Mouse (Mus musculus): Measurements from ENCODE around the gene Rnaseh2c. TPM values are rescaled to one million over a fixed set of nuclear protein-coding genes. Genes with fewer than 3 reads are reported as not detected.
A peak's percentile ranks its signal among the peaks of the same experiment; 100 is the strongest.

Rnaseh2c gene
- total RNA-seq, 2 experiments from 2014 or later, result 83.1 to 83.4 TPM

DNA sequence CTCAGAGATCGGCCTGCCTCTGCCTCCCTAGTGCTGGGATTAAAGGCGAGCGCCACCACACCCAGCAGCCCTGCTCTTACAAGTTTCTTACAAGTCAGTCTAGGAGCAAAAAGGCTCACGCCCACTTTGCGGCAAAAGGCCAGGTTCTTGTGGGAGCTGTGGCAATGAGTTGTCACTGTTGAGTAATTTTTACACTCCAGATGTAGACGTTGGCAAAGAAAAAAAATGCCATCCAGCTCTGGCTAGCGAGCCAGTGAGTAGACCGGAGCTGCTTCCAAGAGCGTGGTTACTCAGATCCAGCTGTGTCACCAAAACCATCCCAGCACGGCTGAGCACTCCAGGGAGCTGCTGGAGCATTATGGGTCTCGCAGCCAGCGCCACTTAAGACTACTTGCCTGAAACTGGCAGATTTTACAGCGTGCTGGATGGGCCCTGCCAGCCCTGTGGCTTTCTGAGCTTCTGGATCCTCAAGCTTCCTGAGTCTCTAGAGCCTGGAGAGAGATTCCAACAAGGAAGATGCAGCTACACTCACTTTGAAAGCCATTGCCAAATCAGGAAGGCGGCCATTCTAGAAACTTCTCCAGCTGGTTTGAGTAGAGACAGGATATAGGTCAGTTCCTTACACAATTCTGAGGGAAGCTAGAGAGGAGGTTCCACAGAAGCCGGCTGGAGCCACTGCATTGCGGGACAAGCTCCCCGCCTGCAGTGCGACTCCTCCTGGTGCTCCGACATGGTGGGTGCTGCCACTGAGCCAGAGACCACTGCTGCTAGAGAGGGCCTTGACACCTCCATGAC is 29.1 kb upstream of the Rnaseh2c start:
- DNase-seq (ENCODE audit: low spot score in 2 of 2), result peak; percentile 84 to 86

DNA sequence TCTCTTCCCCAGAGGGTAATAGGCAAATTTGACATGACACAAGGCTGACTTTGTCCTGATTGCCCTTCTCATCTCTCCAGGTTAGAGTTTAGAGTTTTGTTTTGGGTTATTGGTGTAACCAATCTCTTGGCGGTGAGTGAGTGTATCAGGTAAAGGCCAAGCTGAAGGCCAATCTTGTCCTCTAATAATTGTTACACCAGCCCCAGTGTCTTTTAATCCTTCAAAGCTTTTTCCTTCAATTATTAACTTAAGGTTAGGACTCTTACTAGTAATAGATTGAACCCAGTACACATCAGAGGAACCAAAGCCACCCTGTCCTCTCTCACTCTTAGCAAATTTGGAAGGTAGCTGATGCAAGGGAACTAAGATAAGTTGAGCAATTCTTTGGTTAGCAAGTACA is 26.3 kb upstream of the Rnaseh2c start:
- no peak for DNase-seq (ENCODE audit: low spot score in 2 of 2)

DNA sequence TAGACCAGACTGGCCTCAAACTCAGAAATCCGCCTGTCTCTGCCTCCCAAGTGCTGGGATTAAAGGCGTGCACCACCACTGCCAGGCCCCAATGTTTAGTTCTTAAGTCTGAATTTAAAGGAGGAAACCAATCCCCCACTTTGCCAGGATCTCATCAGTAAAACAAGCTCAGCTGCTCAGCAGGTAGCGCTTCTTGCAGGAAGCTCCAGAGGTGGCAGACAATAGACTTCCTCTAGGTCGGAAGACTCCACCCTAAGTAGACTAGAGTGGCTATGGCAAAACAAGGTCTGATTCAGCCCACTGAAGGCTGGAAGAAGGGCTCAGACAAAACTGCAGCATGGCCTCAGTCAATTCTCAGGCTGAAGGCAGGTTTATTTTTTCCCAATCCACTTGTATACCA is 21.7 kb upstream of the Rnaseh2c start:
- DNase-seq (ENCODE audit: low spot score in 2 of 2), result no peak

DNA sequence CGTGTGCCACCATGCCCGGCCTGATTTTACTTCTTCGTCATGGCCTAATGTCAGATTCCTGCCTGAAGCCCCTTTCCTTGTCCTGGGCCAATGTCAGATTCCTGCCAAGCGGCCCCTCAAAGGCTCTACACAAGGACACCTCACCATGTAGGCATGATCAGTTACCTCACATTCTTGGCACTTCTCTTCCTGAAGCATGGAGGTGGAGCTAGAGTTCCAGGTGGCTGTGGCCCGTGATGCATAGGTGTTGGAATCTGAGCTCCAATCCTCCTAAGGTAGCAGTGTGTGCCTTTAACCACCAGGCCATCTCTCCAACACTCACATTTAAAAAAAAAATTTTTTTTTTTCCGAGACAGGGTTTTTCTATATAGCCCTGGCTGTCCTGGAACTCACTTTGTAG is 20.9 kb upstream of the Rnaseh2c start:
- no peak for DNase-seq (ENCODE audit: low spot score in 2 of 2)

DNA sequence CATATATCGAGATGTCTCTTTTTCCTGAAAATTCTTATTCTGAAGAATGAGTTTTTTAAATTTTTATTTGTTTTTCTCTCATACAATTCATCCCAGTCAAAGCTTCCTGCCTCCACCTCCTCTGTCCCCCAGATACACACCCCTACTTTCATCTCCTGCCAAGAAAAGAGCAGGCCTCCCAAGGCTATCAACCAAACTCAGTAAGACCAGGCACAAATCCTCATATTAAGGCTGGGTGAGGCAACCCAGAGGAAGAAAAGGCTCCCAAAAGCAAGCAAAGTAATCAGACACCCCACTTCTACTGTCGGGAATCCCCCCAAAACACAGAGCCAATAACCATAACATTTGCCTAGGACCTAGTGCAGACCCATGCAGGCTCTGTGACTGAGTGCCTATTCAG is 19.7 kb upstream of the Rnaseh2c start:
- DNase-seq (ENCODE audit: low spot score in 2 of 2), result no peak

DNA sequence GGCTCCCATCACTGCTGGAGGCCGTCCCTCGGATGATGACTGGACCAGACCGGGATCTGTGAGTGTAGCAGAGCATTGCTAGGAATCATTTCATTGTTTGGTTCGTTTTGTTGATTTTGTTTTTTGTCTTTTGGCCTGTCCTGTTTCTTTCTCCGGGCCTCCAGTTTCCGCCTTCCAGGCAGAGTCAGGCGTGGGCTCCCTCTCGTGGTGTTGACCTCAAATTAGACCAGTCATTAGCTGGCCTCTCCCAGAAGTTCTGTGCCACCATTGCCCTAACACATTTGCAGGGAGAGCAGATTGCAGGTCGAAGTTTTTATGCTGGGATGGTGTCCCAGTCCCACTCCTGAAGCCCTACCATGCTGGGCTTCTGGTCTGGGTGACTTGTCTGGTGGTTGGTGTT is 12.5 kb upstream of the Rnaseh2c start:
- no peak for DNase-seq (ENCODE audit: low spot score in 2 of 2)

DNA sequence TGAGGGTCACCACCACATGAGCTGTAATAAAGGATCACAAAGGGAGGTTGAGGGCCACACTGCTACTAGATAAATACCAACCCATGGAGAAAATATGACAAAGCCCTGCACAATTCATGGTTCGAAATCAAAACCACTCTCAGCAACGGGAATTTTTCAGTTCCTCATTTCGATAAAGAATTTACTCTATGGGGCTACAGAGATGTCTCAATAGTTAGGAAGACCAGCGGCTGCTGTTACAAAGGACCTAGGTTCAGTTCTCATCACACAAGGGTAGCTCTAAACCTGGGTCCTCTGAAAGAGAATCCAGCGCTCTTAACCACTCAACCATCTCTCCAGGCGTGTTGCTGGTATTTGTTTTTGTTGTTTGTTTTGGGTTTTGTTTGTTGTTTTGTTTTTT is 9.8 kb upstream of the Rnaseh2c start:
- DNase-seq (ENCODE audit: low spot score in 2 of 2), result no peak

DNA sequence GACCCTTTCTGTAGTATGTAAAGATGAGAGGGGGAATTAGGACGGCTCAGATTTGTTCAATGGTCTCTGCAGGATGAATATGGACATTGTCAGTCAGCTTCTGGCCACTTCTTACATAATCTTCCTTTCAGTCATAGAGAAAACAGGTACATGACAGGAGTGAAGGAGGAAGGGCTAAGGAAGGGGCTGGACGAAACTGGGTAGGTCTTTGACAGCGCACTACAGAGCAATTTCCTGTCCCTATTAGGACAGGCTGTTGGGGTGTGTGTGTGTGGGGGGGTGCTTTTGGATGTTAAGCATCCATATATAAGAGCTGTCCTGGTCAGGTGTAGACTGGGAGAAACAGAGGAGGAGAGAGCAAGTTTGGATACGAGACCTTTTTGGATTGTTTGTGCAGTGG is 2.4 kb upstream of the Rnaseh2c start:
- no peak for DNase-seq (ENCODE audit: low spot score in 2 of 2)

DNA sequence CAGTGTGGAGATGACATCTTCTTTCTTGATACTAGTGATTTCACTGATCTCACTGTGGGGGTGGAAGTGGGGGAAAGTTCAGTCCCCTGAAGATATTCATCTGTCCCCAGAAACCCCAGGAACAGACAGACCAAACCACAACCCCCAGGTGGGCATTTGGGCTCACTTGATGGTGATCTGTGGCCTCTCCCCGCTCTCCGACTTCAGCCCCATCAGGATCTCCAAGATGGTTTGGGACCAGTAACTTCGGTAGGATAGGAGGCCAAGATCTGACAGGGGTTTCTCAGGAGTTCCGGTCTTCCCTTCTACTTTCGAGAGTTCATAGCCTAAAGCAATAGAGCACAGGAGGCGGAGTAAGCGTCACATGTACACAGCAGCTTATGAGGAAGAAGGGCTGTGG is 2.0 kb downstream of the Rnaseh2c start:
- no peak for DNase-seq (ENCODE audit: low spot score in 2 of 2)

DNA sequence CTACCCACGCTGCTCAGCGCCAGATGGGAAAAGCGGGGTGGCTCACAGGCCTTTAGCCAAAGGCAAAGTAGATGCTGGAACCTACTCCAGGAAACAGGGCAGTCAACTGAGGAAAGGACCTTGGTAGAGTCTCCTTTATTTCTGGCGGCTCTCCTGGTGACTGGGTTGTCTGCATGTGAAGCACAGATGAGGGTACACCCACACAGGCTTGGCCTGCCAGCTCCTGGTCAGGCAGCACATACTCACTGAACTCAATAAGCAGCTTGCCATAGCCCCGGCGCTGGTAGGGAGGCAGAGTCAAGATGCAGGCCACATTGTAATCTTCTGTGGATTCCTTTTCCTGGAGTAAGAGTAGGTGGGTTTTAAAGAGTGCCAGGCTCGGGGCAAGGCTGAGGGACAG is 3.5 kb downstream of the Rnaseh2c start:
- peak in 1 of 2 experiments; percentile 48 for DNase-seq (ENCODE audit: low spot score in 2 of 2)

DNA sequence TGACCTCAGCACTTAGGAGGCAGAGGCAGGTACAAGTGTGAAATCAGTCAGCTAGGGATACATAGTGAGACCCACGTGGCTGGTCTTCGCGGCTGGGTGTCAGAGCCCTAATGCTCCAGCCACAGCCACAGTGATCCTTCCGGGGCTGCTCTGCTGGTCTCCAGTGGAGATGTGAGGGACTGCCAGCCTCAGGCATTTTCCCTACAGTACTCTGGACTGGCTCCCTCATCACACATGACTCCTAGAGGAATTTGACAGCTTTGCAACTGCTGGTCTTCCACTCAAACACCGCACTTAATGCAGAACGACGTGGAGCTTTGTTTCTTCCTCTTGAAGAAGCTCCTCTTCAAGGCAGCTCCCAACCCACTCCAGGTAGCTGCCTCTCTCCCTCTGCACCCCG is 4.5 kb downstream of the Rnaseh2c start:
- no peak for DNase-seq (ENCODE audit: low spot score in 2 of 2)

DNA sequence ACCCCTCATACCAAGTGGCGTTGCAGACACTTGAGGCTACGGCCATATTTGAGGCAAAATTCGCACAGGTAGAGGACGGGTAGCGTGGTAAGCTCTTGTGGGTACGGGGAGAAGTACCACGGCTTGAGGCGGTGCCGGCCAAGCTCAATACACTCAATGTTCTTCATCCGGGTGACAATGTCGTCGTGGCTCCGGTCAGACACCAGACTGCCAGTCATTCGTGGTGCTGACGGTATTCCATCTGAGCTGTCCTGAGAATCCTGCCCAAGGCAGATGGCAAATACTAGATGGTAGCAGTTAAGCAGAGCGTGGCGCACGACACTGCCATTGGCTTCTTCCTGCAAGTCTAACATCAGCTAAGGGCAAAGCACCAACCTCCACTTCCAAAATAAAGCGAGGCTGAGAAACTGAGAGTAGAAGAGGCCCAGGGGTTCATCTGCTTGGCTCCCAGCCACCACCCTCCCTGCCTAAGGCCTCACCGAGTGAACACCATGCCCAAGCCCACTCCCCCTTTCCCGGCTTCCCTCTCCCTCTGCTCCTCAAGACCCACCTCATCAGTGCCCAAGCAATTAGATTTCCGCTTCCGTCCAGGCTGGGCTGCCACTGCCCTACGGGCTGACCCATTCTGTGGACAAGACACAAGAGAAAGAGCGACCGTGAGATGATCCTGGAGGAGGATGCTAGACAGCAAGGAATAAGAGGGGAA is 6.2 kb downstream of the Rnaseh2c start:
- no peak for DNase-seq (ENCODE audit: low spot score in 2 of 2)

DNA sequence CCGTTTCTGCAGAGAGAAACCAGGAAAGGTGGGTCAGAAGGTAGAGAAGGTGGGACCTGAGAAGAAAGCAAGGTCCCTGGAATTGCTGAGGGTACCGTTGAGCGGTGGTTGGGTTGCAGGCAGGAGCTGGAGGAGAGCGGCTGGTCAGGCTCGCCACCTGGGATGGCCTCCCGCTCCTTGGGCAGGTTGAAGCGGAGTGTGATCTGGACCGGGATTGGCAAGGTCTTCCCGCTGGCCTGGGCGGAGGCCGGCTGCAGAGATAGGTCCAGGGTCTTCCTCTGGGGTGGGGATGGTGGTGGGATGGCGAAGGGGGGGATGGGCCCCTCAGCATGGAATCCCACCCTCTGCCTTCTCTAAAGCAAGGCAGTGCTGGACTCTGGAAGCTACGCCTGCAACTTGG is 7.0 kb downstream of the Rnaseh2c start:
- DNase-seq (ENCODE audit: low spot score in 2 of 2), result no peak

DNA sequence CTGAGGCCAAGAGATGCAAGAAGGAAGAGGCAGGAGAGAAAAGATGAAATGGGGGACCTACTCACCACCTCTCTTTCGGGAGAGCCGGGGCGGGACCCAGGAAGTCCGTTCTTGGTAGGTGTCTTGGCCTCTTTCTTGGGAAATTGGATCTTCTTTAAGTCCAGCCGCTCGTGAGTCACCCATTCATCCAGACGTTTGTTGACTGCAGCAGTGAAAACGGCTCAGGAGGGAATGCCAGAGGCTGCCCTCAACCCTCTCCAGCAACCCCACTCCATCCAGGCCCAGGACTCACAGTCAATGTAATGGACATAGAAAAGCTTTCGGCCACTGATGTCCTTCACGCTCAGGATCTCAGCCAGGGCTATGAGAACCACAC is 7.5 kb downstream of the Rnaseh2c start:
- no peak for DNase-seq (ENCODE audit: low spot score in 2 of 2)

DNA sequence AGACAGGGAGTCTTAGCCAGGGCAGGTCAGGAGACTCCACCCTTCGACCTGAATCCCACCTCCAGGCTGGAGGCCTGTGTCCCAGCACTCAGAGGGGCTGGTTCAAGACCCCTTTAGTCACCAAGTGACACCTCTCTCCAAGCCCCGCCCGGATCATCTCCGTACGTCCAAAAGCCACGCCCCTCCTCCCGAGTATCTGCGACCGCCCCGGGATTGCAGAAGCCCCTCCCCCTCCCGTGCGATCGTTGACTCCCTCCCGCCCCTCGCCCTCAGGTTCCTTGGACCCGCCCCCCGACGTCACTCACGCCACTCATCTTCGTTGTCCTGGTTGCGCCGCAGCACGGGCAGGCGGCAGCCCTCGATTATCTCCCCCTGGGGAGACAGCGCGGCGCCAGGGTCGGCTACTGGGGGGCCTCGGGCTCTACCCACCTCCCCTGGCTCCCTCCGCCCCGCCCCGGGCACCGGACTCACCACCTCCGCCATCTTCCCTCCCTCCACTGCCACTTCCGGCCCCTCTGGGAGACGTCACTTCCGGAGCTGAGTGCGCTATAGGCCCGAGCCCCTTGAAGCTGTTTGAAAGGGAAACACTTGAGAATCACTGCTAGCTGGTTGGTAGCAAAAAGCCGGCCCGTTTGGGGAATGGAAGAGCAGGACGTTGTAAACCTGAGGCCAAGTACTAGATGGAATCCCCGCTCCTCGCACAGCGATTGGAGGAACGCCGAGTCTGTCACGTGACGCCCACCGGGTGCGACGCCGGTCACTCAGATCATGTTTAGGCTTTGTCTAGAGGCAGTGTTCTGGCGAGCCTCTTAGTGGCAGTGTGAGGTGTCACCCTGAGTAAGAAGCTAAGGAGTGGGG is 8.1 kb downstream of the Rnaseh2c start, which contains the start of gene Kat5:
Gene Kat5, minus strand, starts transcription at position 691 of the 858 bp plus-strand sequence.
- DNase-seq (ENCODE audit: low spot score in 2 of 2), result peak; percentile 90 to 91

DNA sequence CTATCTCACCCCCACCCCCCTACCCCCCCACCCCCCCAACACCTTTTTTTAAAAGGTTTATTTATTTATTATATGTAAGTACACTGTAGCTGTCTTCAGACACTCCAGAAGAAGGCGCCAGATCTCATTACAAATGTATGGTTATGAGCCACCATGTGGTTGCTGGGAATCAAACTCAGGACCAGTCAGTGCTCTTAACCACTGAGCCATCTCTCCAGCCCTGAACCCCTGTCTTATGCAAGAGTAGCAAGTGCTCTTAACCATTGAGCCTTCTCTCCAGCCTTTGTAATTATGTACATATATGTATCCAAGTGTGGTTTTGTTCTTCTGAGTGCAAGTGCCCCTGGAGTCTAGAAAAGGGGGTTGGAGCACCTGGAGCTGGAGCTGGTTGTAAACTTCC is 10.3 kb downstream of the Rnaseh2c start:
- no peak for DNase-seq (ENCODE audit: low spot score in 2 of 2)

DNA sequence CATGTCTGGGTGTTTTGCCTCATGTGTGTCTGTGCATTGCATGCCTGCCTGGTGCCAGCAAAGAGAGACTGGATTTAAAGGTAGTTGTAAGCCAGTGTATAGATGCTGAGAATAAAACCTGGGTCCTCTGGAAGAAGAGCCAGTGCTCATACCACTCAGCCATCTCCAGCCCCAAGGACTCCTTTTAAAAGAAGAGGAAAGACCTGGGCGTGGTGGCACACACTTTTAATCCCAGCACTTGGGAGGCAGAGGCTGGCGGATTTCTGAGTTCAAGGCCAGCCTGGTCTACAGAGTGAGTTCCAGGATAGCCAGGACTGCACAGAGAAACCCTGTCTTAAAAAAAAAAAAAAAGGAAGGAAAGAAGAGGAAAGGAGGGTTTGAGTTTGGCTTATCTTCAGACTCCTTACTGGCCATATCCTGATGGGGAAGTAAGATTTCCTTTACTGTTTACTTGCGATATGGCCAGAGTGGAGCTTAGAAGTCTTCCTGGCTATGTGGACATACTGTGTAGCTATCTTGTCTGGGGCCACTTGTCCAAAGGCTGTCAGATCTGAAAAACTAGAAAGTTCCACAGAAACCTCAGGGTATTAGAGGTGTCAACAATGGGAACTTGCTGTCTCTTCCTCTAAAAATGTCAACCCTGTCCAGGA is 11.2 kb downstream of the Rnaseh2c start:
- DNase-seq (ENCODE audit: low spot score in 2 of 2), result no peak

DNA sequence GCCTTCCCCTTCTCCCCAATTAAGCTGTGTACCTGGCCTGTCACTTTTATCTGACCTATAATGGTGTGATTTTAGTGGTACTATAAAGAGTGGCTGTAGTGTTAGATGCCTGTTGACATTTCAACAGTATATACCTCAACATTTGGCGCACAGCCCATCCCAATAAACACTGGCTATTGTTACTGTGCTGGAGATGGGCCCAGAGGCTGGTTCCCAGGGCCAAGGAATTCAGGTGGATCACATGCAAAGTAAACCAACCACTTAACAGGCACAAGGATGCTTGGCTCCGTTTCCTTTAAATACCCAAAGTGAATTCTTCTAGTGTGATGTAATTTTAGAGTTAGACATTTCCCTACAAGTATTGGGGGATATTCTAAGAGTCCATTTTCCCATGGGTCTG is 13.3 kb downstream of the Rnaseh2c start:
- no peak for DNase-seq (ENCODE audit: low spot score in 2 of 2)

DNA sequence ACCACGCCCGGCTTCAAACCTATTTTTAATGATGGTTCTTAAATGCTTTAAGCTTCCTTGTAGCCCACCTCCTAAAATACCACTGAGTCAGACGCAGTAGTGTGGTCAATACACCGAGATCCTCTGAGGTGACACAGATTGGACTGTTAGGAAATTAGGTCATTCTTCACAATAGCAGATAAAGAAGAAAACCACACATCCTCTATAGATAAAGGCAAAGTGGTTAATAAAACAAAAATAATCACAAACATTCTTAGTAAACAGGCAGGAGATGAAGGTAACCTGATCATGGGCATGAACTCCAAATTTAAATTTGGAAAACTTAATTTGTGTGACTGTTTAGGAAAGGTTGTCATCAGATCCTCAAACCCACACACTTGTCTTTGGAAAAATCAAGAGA is 18.3 kb downstream of the Rnaseh2c start:
- DNase-seq (ENCODE audit: low spot score in 2 of 2), result no peak

DNA sequence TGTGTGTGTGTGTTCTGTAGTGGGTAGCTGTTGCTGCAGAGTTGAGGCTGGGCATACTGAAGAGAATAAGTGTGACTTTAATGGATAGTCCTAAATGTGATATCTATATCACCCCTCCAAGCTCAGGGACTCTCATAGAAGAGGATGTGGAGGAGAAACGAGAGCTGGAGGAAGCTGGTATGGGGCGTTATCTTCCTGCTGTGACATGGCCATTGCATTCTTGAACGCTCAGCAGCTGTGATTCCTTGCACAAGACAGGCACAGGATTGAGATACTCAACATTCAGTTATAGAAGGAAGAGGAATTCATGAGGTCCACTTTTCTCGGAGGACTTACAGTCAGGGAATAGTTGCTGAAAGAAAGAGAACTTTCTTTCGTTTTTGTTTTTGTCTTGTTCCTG is 20.2 kb downstream of the Rnaseh2c start:
- no peak for DNase-seq (ENCODE audit: low spot score in 2 of 2)

DNA sequence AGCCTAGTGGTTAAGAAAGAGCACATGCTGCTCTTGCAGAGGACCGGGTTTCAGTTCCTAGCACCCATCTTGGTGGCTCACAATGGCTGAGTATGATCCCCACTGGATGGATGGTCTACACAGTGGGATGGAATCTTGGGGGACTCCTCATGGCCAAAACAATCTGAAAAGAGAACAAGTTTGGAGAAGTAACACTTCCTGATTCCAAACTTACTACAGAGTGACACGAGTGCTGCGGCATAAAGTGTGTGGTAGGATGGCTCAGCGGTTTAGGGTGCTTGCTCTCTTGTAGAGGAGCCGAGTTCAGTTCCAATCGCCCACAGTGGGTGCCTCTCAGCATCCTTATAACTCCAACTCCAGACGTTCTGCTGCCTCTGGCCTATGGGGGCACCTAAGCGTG is 23.6 kb downstream of the Rnaseh2c start:
- DNase-seq (ENCODE audit: low spot score in 2 of 2), result no peak
